Mouse (Mus musculus) CD4-positive, CD25-positive, alpha-beta regulatory T cell, adult 2 months (primary cell): ENCODE results near the gene Sytl5.

Experiments used
- DNase-seq: peaks from one replicate; pipeline ENCODE4 v3.0.0-alpha.2; 2012; ENCODE audit warnings: low read depth, low spot score

Sytl5 gene

GRCm38 (mm10) chrX:9885322-9885721, at the start of gene Sytl5:
Gene Sytl5, plus strand, starts transcription at chrX:9885622.
- no peak for DNase-seq

- DNase-seq = no peak
Observed at GRCm38 (mm10) chrX:9846628-9847027, 38.8 kb upstream of the Sytl5 start, which contains the start of gene Hypm. Gene Hypm, plus strand, starts transcription at chrX:9846928.

- no peak for DNase-seq
Observed at GRCm38 (mm10) chrX:9849403-9849802, 36.0 kb upstream of the Sytl5 start, which contains the start of gene H2al3. Gene H2al3, plus strand, starts transcription at chrX:9849703.

GRCm38 (mm10) chrX:9861859-9862258, 23.6 kb upstream of the Sytl5 start:
- DNase-seq = no peak

GRCm38 (mm10) chrX:9875519-9875918, 9.9 kb upstream of the Sytl5 start:
- no peak for DNase-seq

- no peak for DNase-seq
Observed at GRCm38 (mm10) chrX:9909572-9909971, 24.1 kb downstream of the Sytl5 start.

GRCm38 (mm10) chrX:9933839-9934238, 48.4 kb downstream of the Sytl5 start:
- DNase-seq = no peak

- no peak for DNase-seq
Observed at GRCm38 (mm10) chrX:9984094-9984669, 98.8 kb downstream of the Sytl5 start.

- DNase-seq = no peak
Observed at GRCm38 (mm10) chrX:10000718-10001117, 115.3 kb downstream of the Sytl5 start.

- no peak for DNase-seq
Observed at GRCm38 (mm10) chrX:10005946-10006345, 120.5 kb downstream of the Sytl5 start.

GRCm38 (mm10) chrX:10007675-10008270, 122.4 kb downstream of the Sytl5 start:
- DNase-seq = no peak

- DNase-seq = no peak
Observed at GRCm38 (mm10) chrX:10010202-10010601, 124.8 kb downstream of the Sytl5 start.

GRCm38 (mm10) chrX:10034666-10035065, 149.2 kb downstream of the Sytl5 start:
- no peak for DNase-seq
